Mouse (Mus musculus) adrenal gland, postnatal 14 days (tissue): ENCODE data around the gene Crx. TPM values are rescaled to one million over a fixed set of nuclear protein-coding genes. Genes with fewer than 3 reads are reported as not detected.
"Not testable (repeated sequence)": the region's sequence is repeated elsewhere in the genome, so short reads cannot be mapped to it uniquely, and the experiment has no call there.

Experiments
- DNase-seq: peaks from one replicate; pipeline ENCODE4 v3.0.0; 2021; ENCODE audit warnings: mixed read lengths
- long read RNA-seq, 2 experiments: library from polyadenylated mRNA; stranded (forward); transcript quantifications; one replicate each; pipeline ENCODE4 v2.0.0; 2021
- total RNA-seq: library from RNA; stranded (reverse); gene quantifications from 2 replicates; pipeline ENCODE4 v1.2.3, GENCODE M21; 2021

The Crx gene
- total RNA-seq: not detected in 2 replicates
- long read RNA-seq, experiment 1: 0 reads
- long read RNA-seq, experiment 2: 0 reads

- DNase-seq: no peak
Measured at GRCm38 (mm10) chr7:15879756-15880155, at the start of gene Crx. Crx (minus strand) TSS chr7:15879968.

- peak; percentile 93 for DNase-seq
Measured at GRCm38 (mm10) chr7:15922220-15922773, 42.5 kb upstream of the Crx start, which contains the start of gene Selenow. Selenow (minus strand) TSS chr7:15922402.

GRCm38 (mm10) chr7:15921796-15922195 is 42.0 kb upstream of the Crx start:
- DNase-seq: peak; percentile 44

- no peak for DNase-seq
Measured at GRCm38 (mm10) chr7:15920645-15921190, 41.0 kb upstream of the Crx start.

GRCm38 (mm10) chr7:15919947-15920346 is 40.2 kb upstream of the Crx start:
- DNase-seq: no peak

- peak; percentile 57 for DNase-seq
Measured at GRCm38 (mm10) chr7:15918371-15918770, 38.6 kb upstream of the Crx start.

- DNase-seq: no peak
Measured at GRCm38 (mm10) chr7:15916996-15917395, 37.2 kb upstream of the Crx start.

GRCm38 (mm10) chr7:15916134-15916723 is 36.5 kb upstream of the Crx start:
- no peak for DNase-seq

- DNase-seq: not testable (repeated sequence)
Measured at GRCm38 (mm10) chr7:15915695-15916094, 35.9 kb upstream of the Crx start.

- DNase-seq: no peak
Measured at GRCm38 (mm10) chr7:15914751-15915150, 35.0 kb upstream of the Crx start.

- peak; percentile 49 for DNase-seq
Measured at GRCm38 (mm10) chr7:15914252-15914651, 34.5 kb upstream of the Crx start.

GRCm38 (mm10) chr7:15912183-15912582 is 32.4 kb upstream of the Crx start:
- peak; percentile 87 for DNase-seq

- no peak for DNase-seq
Measured at GRCm38 (mm10) chr7:15910521-15910920, 30.8 kb upstream of the Crx start.

- DNase-seq: no peak
Measured at GRCm38 (mm10) chr7:15907971-15908590, 28.3 kb upstream of the Crx start.

- no peak for DNase-seq
Measured at GRCm38 (mm10) chr7:15906602-15907001, 26.8 kb upstream of the Crx start.

- DNase-seq: no peak
Measured at GRCm38 (mm10) chr7:15905861-15906260, 26.1 kb upstream of the Crx start.

- no peak for DNase-seq
Measured at GRCm38 (mm10) chr7:15901366-15902048, 21.7 kb upstream of the Crx start.

- DNase-seq: no peak
Measured at GRCm38 (mm10) chr7:15894251-15894650, 14.5 kb upstream of the Crx start.

- no peak for DNase-seq
Measured at GRCm38 (mm10) chr7:15884127-15884526, 4.4 kb upstream of the Crx start.

GRCm38 (mm10) chr7:15882317-15882716 is 2.5 kb upstream of the Crx start, which contains the start of gene Crxos:
Crxos (plus strand) TSS chr7:15882617.
- no peak for DNase-seq

GRCm38 (mm10) chr7:15881831-15882230 is 2.1 kb upstream of the Crx start:
- DNase-seq: no peak

GRCm38 (mm10) chr7:15881388-15881787 is 1.6 kb upstream of the Crx start:
- DNase-seq: no peak

GRCm38 (mm10) chr7:15864104-15864503 is 15.7 kb downstream of the Crx start:
- DNase-seq: no peak
